Mouse (Mus musculus): Measurements from ENCODE around the gene Alg13.

The Alg13 gene

DNA sequence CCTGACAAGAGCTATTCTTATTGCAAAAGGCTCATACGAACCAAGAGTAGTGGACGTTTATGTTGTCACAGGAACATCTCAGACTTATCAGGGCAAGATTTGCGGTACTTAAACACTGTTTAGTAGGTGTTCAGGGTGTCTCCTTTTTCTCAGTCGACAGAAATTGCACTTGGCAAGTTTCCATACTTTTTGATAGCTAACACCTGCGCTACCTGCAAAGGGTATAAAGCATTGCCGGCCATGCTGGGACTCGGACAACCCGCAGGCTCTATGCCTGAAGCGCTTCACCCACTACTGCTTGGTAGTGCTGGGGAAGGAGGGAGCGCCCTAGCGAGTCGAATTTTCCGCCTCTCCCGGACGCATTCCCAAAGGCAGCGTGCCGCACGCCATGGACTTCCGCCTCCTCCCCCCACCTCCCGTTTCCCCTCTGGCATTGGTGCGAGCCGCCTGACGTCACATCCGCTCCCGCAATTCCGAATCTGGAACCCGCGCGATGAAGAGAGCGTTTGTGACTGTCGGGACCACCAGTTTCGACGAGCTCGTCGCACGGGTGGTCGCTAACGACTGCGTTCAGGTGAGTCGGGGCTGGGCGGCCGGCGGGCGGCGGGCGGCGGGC lies at the start of gene Alg13:
Gene Alg13 (plus strand): TSS at position 257 of the 616 bp plus-strand sequence.
- peak; percentile 64 to 66 for DNase-seq (ENCODE audit: low spot score in 2 of 2)

DNA sequence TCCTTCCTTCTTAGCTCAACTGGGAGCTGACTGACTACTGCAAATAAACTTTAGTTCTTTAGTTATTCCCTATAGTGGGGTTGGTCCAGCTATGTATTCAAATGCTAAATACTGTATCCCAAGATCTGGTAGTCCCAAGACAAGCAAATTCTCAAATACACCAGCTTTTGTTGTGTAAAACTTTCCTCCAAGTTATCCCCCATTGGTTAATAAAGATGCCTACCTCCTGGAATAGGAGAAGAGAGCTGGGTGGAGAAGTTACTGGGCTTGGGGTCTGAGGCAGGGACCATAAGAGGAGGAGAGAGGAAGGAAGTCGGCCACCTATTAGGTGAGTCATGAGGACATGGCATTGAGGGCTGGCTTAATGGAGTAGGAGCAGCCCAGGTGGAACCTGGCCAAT lies 49.0 kb upstream of the Alg13 start:
- no peak for DNase-seq (ENCODE audit: low spot score in 2 of 2)

DNA sequence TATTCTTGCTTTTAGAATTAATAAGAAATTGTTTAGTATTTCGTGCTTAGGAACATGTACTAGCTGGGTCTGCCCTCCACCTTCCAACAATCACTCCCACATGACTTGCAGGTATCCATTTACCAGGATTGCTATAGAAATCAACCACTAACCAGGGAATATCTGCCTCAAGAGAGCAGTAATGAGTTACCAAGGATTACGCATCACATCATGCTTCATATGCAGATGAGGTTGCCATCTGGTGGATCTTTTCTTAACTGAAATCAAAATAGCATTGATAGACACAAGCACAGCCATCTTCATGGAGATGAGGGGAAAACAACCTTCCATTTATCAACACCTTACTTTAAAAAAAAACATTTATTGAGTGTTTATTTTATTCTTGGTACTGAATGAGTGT lies 16.1 kb upstream of the Alg13 start:
- no peak for DNase-seq (ENCODE audit: low spot score in 2 of 2)

DNA sequence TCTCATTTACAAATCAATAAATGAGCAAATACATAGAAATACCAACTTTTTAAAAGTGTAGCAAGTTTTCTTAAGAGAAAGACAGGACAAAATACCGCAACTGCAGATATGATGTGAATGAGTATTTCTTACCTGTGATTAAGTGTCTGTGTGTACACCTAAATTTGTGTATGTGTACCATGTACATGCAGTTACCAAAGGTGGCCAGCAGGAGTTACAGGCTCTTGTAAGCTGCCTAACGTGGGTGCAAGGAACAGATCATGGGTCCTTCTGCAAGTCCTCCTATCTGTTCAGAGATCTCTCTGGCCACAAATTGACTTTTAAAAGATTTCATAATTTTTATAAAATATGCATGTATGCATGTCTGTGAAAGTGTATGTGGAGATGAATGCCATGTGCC lies 11.9 kb upstream of the Alg13 start:
- DNase-seq (ENCODE audit: low spot score in 2 of 2): no peak

DNA sequence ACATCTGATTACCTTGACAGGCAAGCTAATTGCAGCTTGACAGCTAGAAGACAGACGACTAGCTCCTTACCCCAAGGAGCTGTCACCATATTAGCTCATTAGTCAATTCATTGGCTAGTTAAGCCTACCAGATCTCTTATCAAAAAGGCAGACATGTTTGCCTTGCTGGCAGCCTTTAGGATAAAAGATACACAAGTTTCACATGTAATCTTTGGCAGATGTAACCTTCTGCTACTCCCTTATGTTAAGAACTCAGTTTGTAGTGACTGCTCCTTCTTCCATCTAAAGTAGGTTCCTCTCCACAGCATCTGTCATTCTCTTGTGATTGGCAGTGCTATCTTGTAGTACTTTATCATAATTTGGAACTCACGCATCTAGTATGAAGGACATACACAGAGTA lies 3.6 kb upstream of the Alg13 start:
- no peak for DNase-seq (ENCODE audit: low spot score in 2 of 2)

DNA sequence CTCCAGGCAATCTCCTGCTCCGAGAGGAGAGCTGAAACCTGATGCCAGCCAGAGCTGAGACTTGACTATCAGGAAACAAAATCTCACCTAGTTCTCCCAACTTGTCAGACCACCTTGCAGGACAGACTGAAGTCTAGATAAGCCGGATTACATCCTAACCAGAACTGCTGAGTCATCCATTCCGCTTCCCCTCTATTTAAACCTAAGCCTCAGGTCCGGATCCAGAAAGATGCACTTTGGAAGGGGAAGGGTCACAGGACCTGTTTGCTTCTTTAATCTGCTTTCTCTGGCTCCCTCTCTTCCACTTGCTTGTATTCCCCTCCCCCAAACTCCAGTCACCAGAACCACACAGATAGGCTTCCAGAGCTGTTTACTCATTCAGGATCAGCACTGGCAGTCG lies 2.6 kb upstream of the Alg13 start:
- no peak for DNase-seq (ENCODE audit: low spot score in 2 of 2)

DNA sequence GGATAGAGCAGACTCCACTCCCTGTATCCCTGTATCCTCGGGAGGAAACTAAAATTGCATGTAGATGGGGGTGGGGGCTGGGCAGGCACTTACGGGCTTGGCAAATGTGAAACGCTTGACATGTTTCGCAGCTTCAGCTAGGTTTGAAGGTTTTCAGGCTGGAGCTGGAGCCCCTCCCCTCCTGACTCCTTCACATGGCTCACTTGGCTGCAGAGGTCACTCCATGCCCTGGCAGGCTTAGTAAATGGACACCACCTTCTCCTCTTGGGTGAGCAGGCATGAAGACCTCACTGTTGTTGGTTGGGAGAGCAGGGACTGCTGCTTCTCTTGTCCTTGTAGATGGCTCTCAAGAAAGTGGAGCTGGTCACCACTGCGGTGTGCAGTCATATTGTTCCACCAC lies 1.6 kb upstream of the Alg13 start:
- no peak for DNase-seq (ENCODE audit: low spot score in 2 of 2)

DNA sequence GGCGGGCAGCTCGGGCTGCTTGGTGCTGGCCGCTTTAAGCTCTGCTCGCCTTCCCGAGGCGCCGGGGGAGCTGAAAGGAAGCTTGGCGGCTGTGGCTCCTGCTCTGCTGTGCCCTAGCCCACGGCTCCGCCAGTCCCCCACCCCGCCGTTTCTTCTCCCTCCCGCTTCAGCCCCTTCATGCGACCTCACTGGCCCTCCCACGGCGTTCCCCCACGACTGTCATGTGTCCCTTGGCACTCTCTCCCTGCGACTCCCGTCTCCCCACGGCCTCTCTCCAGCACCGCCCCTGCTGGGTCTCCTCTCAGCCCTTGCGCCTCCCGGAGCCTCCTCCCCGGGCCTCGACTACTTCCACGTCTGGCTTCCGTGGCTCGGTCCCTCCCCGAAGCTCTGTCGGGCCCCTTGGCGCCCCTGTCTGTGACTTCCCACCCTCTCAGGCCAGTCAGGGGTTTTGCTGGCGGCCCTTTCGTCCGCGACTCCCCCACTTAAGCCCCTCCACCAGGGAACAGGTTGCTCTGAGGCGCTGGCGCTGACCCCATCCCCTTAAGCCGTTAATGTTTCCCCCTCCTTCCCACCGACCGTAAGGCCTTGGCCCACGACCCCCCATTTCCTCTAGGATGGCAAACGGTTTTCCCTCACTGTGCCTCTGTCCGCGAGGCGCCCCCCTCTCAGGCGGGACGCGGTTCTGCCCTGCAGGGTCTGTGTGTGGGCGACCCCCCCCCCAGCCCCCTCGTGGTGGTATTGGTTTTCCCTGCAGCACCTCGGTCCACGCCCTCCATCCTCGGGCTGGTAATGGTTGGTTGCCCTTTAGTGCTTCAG lies 768 bp downstream of the Alg13 start:
- DNase-seq (ENCODE audit: low spot score in 2 of 2): no peak

DNA sequence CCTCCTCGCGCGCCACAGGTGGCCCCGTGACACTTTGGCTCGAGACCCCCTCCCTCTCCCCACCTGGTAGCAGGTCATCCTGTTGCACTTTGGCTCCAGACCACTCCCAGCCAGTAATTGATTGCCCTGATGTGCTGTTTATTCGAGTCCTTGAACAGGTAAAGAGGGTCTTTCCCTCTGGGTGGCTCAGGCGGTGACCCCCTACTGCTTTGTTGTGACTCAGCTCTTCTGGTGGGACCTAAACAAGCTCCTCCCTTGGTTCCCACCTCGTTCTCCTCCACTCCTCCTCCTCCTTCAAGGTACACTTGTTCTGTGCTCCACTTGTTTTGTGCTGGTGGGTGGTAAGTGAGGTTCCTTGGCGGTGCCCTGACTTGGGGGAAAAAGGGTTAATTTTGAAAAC lies 1.8 kb downstream of the Alg13 start:
- DNase-seq (ENCODE audit: low spot score in 2 of 2): no peak

DNA sequence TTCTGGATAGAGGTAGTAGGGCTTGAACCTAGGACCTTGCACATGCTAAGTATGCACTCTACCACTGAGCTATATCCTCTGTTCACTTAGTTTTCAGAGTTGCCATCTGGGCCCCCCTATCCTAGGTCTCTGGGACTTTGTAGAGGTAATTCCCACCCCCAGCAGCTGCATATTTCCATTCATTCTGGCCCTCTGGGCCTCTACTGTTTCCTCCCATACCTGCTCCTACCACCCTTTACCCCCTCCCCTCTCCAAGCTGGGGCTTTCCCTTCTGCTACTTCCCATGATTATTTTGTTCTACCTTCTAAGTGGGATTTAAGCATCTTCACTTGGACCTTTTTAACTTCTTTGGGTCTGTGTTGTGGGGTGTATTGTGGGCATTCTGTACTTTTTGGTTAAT lies 7.8 kb downstream of the Alg13 start:
- DNase-seq (ENCODE audit: low spot score in 2 of 2): no peak

DNA sequence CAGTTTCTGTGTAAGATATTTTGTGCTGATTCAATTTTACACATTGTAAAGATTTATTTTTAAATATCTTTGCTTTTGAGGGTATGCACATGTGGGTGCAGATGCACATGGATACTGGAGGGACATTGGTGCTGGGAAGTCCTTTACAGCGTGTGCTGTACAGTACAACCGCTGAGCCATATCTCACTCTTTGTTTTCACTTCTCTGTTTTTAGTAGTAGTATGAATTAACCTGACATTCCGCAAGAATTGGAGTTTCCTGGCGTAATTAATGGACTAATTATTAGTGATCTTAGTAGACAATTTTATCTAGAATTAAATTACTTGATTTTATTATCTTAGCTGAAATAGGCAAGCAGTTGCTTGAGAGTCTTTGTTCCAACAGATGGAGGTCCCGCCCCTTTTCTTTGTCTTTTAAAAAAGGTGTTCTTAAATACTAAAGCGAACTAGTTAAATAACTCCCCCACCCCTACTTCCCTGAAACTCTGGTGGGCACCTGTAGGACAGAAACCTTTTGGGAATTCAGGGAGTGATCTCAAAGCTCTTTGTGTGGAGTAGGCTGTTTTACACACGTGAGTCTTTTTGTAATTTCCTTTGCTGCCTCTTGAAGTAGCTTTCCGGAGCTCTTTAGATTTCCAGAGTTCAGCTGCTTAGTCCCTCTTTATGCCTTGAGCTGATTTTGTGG lies 17.9 kb downstream of the Alg13 start:
- no peak for DNase-seq (ENCODE audit: low spot score in 2 of 2)

DNA sequence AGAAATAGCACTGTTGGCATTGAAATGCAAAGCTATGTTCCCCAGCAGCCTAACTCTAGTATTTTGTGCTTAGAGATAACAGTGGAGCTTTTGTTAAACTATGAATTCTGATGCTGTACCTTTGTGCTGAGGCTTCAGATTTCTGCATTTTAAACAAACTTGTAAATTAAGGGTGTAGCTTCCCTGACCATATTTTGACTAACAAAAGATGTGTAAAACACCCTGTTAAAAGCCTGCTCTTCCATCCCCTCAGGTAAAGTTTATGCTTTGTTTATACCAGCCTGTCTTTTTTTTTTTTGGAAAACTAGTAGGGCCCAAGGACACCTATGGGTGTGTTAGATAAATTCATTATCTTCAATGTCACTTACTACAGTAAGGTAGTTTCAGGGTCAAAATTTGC lies 20.3 kb downstream of the Alg13 start:
- no peak for DNase-seq (ENCODE audit: low spot score in 2 of 2)

DNA sequence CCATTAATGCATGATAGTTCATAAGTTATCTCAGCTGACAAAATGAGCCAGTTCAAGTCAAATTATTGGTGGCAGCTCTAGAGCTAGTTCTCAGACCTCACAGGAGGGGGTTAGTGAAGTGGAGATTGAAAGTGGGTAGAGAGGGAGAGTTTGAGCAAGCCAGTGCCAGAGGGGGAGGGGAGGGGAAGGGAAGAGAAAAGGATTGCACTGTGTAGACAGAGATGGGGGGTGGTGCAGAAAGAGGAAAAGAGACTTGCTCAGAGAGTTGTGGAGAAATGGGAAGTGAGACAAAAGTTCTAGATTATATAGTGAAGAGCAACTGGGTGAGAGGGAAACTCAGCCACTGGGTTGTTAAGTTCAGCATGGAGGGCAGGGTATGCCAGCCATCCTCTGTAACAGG lies 20.8 kb downstream of the Alg13 start:
- DNase-seq (ENCODE audit: low spot score in 2 of 2): no peak

DNA sequence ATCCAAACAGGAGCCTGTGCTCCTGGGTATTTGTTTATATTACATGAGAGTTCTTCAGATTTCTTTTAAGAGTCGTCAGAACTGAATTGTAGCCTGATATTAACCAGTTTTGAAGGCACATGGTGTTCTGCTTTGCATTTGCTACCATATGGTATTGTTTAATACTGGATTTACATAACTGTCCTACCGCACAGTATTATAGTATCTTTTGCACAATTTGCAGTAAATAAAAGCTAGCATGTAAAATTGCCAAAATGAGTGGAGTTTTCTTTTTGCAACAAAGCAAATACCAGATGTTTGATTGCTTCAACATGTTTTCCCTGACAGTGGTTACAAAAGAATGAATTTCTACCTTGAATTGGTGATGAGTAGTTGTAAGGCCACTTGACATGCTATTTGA lies 56.6 kb downstream of the Alg13 start:
- DNase-seq (ENCODE audit: low spot score in 2 of 2): no peak

DNA sequence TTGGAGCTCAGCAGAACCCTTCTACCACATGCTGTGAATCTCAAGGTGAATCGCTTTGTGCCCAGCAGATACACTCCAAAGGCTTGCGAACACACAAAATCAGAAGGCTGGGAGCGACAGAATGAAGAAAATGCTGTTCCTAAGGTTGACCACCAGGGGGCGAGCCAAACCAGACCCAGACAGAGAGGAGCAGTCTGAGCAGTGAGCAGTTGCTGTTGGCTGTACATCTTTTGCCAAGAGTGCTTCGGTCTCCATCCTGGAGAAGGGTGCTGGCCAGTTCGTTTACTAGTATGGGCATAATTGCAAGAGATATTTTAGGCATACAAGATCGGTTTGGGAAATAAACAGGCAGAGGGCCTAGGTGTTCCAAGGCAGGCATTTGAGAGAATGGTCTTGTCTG lies 85.9 kb downstream of the Alg13 start:
- peak; percentile 14 to 26 for DNase-seq (ENCODE audit: low spot score in 2 of 2)

DNA sequence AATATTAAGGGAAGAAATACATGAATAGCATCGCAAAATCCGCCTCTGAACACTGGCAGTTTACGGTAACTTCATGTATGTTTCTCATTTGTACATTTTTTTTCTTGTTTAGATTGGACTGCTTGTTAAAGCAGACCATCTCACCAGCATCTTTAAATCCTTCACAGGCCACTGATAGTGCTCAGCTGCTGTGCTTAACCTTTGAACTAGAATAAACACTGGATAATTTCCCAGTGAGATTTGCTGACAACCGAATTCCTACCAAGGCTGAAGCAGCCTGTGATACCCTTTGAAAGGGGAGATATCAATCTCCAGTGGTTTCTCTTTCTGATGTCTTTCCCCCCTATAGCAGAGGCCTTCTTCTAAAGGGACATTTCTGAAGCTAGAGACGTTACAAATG lies 90.4 kb downstream of the Alg13 start:
- DNase-seq (ENCODE audit: low spot score in 2 of 2): no peak

DNA sequence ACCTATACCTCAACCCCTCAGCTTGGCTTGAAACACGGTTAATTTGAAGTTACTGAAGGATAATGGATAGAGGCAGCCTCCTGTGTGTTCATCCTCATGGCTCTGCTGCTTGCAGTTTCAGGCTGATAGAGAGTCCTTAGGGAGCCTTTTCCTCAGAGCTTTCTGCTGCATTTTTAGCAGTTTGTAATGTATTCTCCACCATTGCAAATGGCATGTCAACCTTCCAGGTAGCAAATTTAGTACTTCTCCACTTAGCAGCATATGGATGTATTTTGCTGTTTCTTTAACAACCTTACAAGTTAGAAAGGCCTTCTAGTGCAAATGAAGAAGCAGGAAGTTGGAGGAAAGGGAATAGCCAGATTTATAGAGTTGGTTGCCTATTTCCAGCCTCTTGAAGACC lies 102.7 kb downstream of the Alg13 start:
- no peak for DNase-seq (ENCODE audit: low spot score in 2 of 2)

DNA sequence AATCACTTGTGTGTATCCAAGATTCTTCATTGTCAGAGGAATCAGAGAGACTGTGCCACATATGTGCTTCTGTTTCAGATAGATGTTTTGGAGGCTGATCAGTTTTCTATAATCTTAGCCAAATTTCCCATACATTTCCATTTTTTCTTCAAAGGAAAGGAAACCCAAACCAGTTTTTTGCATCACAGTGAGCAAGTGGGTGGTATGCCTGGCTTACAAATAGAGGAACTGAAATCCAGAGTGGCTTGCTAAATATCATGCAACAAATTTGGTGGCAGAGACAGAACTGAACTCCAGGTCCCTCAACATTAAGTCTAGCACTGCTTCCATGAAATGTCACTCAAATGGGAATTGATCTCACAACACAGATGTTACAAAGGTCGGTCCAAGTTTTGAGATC lies 103.5 kb downstream of the Alg13 start:
- DNase-seq (ENCODE audit: low spot score in 2 of 2): no peak

DNA sequence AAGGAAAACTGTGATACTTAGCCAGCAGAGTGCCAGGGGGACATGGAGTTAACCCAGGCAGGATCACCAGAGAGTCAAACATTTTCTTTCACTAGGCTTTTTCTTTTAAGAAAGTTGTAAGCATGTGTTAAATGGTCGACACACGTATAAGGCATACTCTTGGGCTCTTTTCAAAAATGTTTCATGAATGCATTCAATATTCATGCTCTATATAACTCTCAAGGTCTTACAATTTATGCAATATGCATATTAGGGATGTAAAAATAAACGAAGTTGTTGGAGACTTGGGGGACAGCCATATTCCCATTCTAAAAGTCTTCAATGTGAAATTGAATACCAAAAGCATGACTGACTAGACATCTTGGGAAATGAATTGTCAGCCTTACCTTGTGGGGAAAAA lies 106.2 kb downstream of the Alg13 start:
- DNase-seq (ENCODE audit: low spot score in 2 of 2): no peak
